Mouse (Mus musculus) neural tube, embryonic 14.5 days (tissue): ENCODE results near the gene E2f8. TPM values are rescaled to one million over a fixed set of nuclear protein-coding genes. Genes with fewer than 3 reads are reported as not detected.
A peak's percentile ranks its signal among the peaks of the same experiment; 100 is the strongest.

Experiments used
- ATAC-seq: fragments of 200-750 bp; cut with Nextera tagmentation; 2 replicates; pipeline ENCODE4 v1.8.0; 2017; ENCODE audit warnings: low read depth, mild to moderate bottlenecking, moderate TSS enrichment, moderate library complexity
- H3K27ac ChIP-seq: fragments of 300-500 bp; sonication (generic); 2 replicates; pipeline ENCODE4 v1.5.1; 2014; ENCODE audit warnings: low read depth, mild to moderate bottlenecking, control low read depth, low read length, moderate library complexity, mixed read lengths
- H3K27me3 ChIP-seq: fragments of 300-500 bp; sonication (generic); 2 replicates; pipeline ENCODE4 v1.6.1; 2014; ENCODE audit warnings: low read length; ENCODE audit not compliant: control insufficient read depth, insufficient read depth
- H3K36me3 ChIP-seq: fragments of 300-500 bp; sonication (generic); 2 replicates; pipeline ENCODE4 v1.6.1; 2014; ENCODE audit warnings: low read length, mixed read lengths; ENCODE audit not compliant: control insufficient read depth, insufficient read depth
- H3K4me1 ChIP-seq: fragments of 300-500 bp; sonication (generic); 2 replicates; pipeline ENCODE4 v1.6.1; 2014; ENCODE audit warnings: low read length; ENCODE audit not compliant: control insufficient read depth, insufficient read depth
- H3K4me2 ChIP-seq: fragments of 300-500 bp; sonication (generic); 2 replicates; pipeline ENCODE4 v1.6.1; 2014; ENCODE audit warnings: mild to moderate bottlenecking, low read depth, low read length, control low read depth
- H3K4me3 ChIP-seq: fragments of 300-500 bp; sonication (generic); 2 replicates; pipeline ENCODE4 v1.5.1; 2014; ENCODE audit warnings: low read depth, low read length, control low read depth, mixed read lengths
- H3K9ac ChIP-seq: fragments of 300-500 bp; sonication (generic); replicated peaks from 2 replicates; pipeline ENCODE4 v1.6.1; 2014; ENCODE audit warnings: low read depth, mild to moderate bottlenecking, control low read depth, low read length, mixed read lengths
- H3K9me3 ChIP-seq: fragments of 300-500 bp; sonication (generic); 2 replicates; pipeline ENCODE4 v1.6.1; 2016; ENCODE audit warnings: low read length; ENCODE audit not compliant: control insufficient read depth
- WGBS: fragments of 180-500 bp; shearing (Covaris S2); extraction: QIAGEN DNeasy Blood & Tissue Kit; methylation state at CpG from one replicate; pipeline ENCODE4 v1.1.7; 2014; 5-methylcytosine and 5-hydroxymethylcytosine counted together
- polyA plus RNA-seq: library from polyadenylated mRNA; unstranded; fragments of >200 nt; fragmentation: Nextera tagmentation; extraction: Ambion mirVana; gene quantifications from 2 replicates; pipeline ENCODE4 v1.2.1, GENCODE M21; 2014

The E2f8 gene
- polyA plus RNA-seq: 1.6 and 2.1 TPM in 2 replicates

DNA sequence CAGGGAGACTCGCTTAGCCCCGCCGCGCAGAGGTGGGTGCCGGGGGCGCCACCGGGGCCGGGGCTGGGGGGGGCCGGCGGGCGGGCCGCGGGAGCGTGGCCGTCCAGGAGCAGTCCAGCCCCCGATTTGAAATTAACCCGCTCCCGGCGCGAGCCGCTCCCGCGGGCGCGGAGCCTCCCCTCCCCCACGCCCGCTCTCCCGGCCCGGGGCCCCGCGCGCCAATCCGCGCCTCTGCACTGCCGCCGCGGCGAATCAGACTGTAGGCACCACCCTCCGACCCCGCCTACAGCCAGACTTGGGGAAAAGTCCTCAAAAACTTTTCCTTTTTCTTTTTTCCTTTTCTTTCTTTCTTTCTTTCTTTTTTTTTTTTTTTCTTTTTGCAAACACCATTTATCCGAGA lies at the start of gene E2f8:
Gene E2f8 (minus strand): TSS at position 111 of the 400 bp plus-strand sequence.
- H3K4me2 ChIP-seq: peak within 1 kb of the TSS; percentile 100
- peaks cover 2% of the 10 kb centered on the region; the same call in 1 of the 2 replicates for H3K4me1 ChIP-seq
- peak within 1 kb of the TSS; percentile 67 for H3K4me3 ChIP-seq
- peaks cover 9% of the 10 kb centered on the region for H3K27me3 ChIP-seq
- no peaks in the 10 kb centered on the region for H3K9me3 ChIP-seq
- no peaks in the 10 kb centered on the region for H3K36me3 ChIP-seq
- WGBS: under 1% methylated on average over 34 of the region's 41 CpGs
- peak; percentile 80 for ATAC-seq
- no peak within 1 kb of the TSS for H3K27ac ChIP-seq
- H3K9ac ChIP-seq: peak within 1 kb of the TSS; percentile 34; the same call in 1 of the 2 replicates

DNA sequence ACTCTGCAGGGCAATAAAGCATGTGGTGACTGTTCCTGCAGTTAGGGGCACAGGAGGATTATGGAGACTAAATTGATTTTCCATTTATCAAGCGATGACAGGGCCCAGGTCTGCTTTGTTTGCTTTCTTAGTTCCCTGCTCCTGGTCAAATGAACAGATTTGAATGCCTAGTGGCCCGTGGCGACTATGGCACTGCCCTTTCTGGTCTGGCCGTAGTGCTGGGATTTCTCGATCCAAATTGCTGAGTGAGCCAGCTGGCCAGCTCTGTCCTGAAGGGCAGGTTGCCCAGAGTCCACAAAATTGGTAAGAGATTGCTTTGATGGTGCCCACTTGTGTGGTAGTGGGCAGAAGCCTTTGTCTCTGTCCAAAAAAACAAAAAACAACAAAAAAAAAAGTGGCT lies 49.0 kb upstream of the E2f8 start:
- Histone ChIP-seq H3K9me3 (no peaks in the 10 kb centered on the region), H3K4me1 (0 out of 2 replicates have a peak, but pooled peaks cover 2% of the 10 kb centered on the region), H3K4me2 (no peak overlapping the region), H3K36me3 (no peaks in the 10 kb centered on the region), H3K27ac (no peak overlapping the region), H3K4me3 (no peak overlapping the region), H3K27me3 (no peaks in the 10 kb centered on the region), H3K9ac (no peak overlapping the region)
- peak; percentile 42; the same call in 1 of the 2 replicates for ATAC-seq
- 24% methylated on average over 5 of the region's 5 CpGs for WGBS

DNA sequence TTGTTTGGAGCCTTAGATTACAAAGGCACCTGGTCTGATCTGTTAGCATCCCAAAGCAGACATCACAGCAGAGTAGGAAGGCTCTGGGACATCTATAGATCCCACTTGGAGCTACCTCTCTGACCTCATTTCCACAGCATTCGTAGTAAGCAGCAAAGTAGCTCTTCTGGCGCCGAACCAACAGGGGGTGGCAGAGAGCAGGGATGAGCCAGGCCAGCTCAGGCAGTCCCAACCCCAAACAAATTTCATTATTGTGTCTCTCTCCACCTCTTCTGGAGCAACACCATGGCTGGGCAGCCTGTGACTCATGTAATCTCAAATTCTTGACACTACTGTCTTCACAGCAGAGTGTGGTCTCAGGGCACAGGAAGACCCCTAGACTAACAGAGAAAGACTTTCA lies 47.0 kb upstream of the E2f8 start:
- H3K9ac ChIP-seq: no peak overlapping the region

DNA sequence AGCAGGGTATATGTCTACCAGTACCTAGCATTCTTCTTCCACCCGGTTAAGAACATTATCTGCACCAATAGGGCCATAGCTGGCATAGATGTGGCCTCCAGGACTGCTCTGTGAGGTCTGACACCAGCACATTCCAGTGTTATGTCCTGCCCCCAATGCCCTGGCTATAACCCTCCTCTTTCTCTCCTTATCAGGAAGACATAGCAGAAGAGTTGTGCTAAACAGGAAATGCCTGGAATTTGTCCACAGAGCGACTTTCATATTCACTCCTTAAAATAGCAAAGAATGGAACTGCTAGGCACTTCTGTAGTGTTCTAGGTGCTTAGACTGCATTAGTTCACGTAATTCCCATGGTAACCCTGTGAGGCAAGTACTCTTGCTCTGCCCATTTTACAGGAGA lies 43.8 kb upstream of the E2f8 start:
- no peaks in the 10 kb centered on the region for H3K36me3 ChIP-seq
- H3K4me1 ChIP-seq: no peaks in the 10 kb centered on the region
- H3K27ac ChIP-seq: no peak overlapping the region
- no peak for ATAC-seq
- H3K9ac ChIP-seq: no peak overlapping the region
- H3K9me3 ChIP-seq: no peaks in the 10 kb centered on the region
- H3K4me3 ChIP-seq: no peak overlapping the region
- no peak overlapping the region for H3K4me2 ChIP-seq
- 85% methylated on average over 3 of the region's 3 CpGs for WGBS
- no peaks in the 10 kb centered on the region for H3K27me3 ChIP-seq

More for the DNA sequence above, 47.0 kb upstream of the E2f8 start:
- H3K4me1 ChIP-seq: 0 out of 2 replicates have a peak, but pooled peaks cover 2% of the 10 kb centered on the region
- H3K36me3 ChIP-seq: no peaks in the 10 kb centered on the region
- H3K27ac ChIP-seq: no peak overlapping the region
- no peak overlapping the region for H3K4me2 ChIP-seq
- WGBS: 24% methylated on average over 3 of the region's 3 CpGs
- no peaks in the 10 kb centered on the region for H3K27me3 ChIP-seq
- no peaks in the 10 kb centered on the region for H3K9me3 ChIP-seq
- H3K4me3 ChIP-seq: no peak overlapping the region
- 0 out of 2 replicates have a peak, but pooled peaks have one; percentile 50 for ATAC-seq

DNA sequence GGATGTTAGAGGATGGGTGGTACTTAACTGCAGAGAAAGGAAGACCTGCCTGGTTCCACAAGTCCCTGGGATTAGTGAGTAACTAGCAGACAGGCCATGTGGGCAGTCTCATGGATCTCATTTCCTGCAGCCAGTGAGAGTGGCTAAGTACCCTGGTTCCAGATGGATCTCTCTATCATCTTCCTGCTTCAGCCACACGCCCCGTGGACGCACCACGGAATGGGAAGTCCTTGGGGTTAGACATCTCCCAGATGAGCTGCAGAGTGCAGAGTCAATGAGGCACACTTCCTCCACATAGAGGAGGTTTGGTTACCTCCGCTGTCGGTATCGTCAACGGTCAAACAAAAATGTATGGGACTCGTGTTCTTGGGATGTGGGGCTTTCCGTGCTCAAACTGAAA lies 42.2 kb upstream of the E2f8 start:
- H3K4me3 ChIP-seq: no peak overlapping the region
- H3K27me3 ChIP-seq: no peaks in the 10 kb centered on the region
- no peaks in the 10 kb centered on the region for H3K9me3 ChIP-seq
- ATAC-seq: no peak
- no peak overlapping the region for H3K4me2 ChIP-seq
- H3K9ac ChIP-seq: no peak overlapping the region
- H3K36me3 ChIP-seq: no peaks in the 10 kb centered on the region
- WGBS: 73% methylated on average over 10 of the region's 10 CpGs
- H3K4me1 ChIP-seq: no peaks in the 10 kb centered on the region
- no peak overlapping the region for H3K27ac ChIP-seq

DNA sequence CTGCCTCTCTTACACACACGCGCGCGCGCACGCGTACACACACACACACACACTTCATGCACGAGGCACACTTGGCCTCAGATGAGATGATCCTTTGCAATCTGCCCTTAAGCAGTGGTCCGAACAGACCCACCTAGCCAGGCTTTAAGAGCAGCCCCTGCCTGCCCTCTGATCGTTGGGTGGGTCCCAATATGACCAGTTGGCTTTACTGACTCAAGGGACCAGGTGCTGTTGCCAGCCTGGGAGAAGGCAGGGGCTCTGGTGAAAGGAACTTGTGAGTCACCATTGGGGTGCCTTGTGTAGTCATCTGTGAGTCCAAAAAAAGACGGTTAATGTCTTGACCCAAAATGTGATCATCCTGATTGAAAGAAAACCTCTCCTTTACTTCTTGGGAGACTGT lies 37.0 kb upstream of the E2f8 start:
- no peak overlapping the region for H3K4me2 ChIP-seq
- ATAC-seq: no peak
- H3K27me3 ChIP-seq: no peaks in the 10 kb centered on the region
- no peak overlapping the region for H3K9ac ChIP-seq
- no peak overlapping the region for H3K4me3 ChIP-seq
- no peaks in the 10 kb centered on the region for H3K9me3 ChIP-seq
- peaks cover 15% of the 10 kb centered on the region; the same call in 1 of the 2 replicates for H3K4me1 ChIP-seq
- no peak overlapping the region for H3K27ac ChIP-seq
- 31% methylated on average over 11 of the region's 11 CpGs for WGBS
- H3K36me3 ChIP-seq: no peaks in the 10 kb centered on the region

DNA sequence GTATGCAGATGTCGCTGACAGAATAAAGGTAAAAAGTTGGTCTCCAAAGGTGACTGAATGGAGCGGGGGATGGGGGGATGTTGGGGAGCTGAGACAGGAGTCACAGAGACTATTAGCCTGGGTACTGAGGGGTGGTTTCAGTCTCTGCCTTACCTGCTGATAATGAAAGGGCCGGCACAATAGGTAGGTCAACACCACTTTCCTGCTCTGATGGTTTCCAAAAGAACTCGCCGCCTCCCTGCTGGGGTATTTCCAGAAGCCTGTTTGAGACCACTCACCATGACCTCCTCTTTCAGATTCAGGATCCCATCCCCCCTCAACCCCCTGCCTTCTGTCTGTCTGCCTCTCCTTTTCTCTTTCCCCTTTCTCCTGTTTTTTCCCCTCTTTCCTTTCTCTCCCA lies 36.6 kb upstream of the E2f8 start:
- Histone ChIP-seq H3K9me3 (no peaks in the 10 kb centered on the region), H3K4me3 (no peak overlapping the region), H3K27me3 (no peaks in the 10 kb centered on the region), H3K36me3 (no peaks in the 10 kb centered on the region), H3K27ac (no peak overlapping the region), H3K9ac (no peak overlapping the region), H3K4me1 (peaks cover 15% of the 10 kb centered on the region; the same call in 1 of the 2 replicates), H3K4me2 (no peak overlapping the region)
- WGBS: 19% methylated on average over 5 of the region's 5 CpGs
- no peak for ATAC-seq

DNA sequence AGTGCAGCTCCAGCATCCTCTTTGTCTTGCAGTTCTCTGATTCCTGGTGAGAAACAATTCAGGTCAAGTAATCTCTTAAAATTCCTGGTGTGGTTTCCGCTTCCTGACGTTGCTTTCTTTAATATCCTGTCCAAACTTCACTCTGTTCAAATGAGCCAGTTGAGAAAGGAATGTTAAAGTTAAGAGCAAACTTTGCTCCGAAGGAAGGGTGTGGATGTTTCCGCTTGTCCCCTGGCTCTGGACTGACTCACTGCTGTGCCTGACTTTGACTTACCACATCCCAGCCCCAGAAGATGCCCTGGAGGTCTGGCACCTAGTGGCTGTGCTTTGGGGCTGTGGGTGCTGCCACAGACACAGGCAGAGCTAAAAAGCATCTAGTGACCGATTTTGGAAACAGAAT lies 36.1 kb upstream of the E2f8 start:
- Histone ChIP-seq H3K27ac (no peak overlapping the region), H3K9ac (no peak overlapping the region), H3K4me1 (peaks cover 15% of the 10 kb centered on the region; the same call in 1 of the 2 replicates), H3K36me3 (no peaks in the 10 kb centered on the region), H3K4me3 (no peak overlapping the region), H3K9me3 (no peaks in the 10 kb centered on the region), H3K4me2 (no peak overlapping the region), H3K27me3 (no peaks in the 10 kb centered on the region)
- ATAC-seq: no peak
- 31% methylated on average over 5 of the region's 5 CpGs for WGBS

DNA sequence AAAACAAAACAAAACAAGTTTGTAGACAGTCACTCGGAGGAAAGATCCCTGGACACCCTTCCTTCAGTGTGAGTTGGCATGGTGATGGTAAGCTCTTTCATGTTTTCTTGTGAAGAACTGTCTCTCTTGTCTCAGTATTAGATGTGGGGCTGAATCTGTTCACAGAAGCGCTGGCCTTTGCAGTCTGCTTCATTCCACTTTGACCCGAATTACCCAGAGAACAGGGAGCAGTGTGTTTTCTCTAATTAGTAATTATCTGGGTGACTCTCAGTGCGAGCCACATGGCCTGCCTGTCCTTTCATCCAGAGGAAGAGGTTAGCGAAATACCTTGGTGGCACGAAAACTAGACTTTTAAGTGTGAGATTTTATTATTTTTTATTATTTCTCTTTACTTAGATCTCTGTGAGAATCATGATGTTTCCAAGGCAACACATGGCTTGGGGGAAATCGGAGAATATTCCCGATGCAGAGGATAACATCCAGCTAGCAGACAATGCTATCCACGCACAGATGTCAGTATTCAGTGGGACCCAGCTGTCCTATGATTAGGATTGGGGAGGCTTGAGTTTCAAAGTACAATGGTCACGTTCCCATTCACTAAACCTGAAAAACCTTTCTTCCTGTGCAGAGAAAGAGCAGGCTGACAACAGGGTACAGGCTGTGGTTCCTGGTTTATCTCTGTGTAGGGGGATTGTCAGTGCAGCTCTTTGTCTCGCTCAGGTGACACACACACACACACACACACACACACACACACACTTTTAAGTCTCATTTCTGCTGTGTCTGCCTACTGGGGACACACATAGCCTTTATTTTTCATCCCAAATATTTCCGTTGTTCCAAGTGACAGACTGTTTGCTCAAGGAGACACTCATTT lies 33.5 kb upstream of the E2f8 start:
- Histone ChIP-seq H3K4me2 (no peak overlapping the region), H3K4me3 (no peak overlapping the region), H3K4me1 (peaks cover 15% of the 10 kb centered on the region; the same call in 1 of the 2 replicates), H3K27me3 (no peaks in the 10 kb centered on the region), H3K36me3 (no peaks in the 10 kb centered on the region), H3K27ac (peak overlapping the region; percentile 6; the same call in 1 of the 2 replicates), H3K9ac (no peak overlapping the region), H3K9me3 (no peaks in the 10 kb centered on the region)
- peak; percentile 21; the same call in 1 of the 2 replicates for ATAC-seq
- WGBS: 44% methylated on average over 12 of the region's 12 CpGs
